Mouse (Mus musculus): ENCODE measurements around the gene Gm49354.

DNA sequence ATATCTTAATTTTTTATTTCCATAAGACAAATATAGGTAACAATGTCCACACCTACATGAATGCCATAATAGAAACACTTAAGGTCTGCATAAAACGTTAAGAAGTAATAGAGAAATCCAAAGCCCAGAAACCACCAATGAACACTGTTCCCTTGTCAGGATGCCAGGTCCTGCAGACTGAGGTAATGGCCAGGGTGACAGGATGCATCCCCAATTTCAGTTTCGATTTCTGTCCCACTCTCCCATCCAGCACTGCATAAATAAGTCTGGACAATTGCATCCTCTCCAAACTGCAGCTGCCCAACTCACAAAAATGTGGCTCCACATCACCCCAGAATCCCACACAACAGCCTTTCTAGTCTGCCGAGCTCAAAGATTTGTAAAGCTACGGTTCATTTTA lies 38.1 kb upstream of the Gm49354 start:
- TF ChIP-seq EP300 (IDR thresholded peaks at IDR 0.05; ENCODE audit: insufficient read depth, low read depth, low read length) (no peak), POLR2A (IDR thresholded peaks at IDR 0.05; ENCODE audit: insufficient read depth, low read depth, low read length) (no peak)

Measured in heart, adult 2 months (tissue).